Mouse (Mus musculus) stomach, embryonic 14.5 days (tissue): ENCODE measurements around the gene Armc3. TPM values are rescaled to one million over a fixed set of nuclear protein-coding genes. Genes with fewer than 3 reads are reported as not detected.
A peak's percentile ranks its signal among the peaks of the same experiment; 100 is the strongest.

Experiments
- ATAC-seq: fragments of 200-750 bp; cut with Nextera tagmentation; 2 replicates; pipeline ENCODE4 v1.8.0; 2017; ENCODE audit warnings: low read depth, moderate TSS enrichment; ENCODE audit not compliant: insufficient number of reproducible peaks, insufficient read depth, low FRiP score
- H3K27ac ChIP-seq: fragments of 300-500 bp; sonication (generic); 2 replicates; pipeline ENCODE4 v1.5.1; 2014; ENCODE audit warnings: mild to moderate bottlenecking, low read length, moderate library complexity, mixed read lengths
- H3K27me3 ChIP-seq: fragments of 300-500 bp; sonication (generic); 2 replicates; pipeline ENCODE4 v1.6.1; 2014; ENCODE audit warnings: low read length, control low read depth, mixed read lengths; ENCODE audit not compliant: control insufficient read depth, insufficient read depth
- H3K36me3 ChIP-seq: fragments of 300-500 bp; sonication (generic); 2 replicates; pipeline ENCODE4 v1.6.1; 2014; ENCODE audit warnings: mild to moderate bottlenecking, control low read depth, low read length, moderate library complexity, mixed read lengths; ENCODE audit not compliant: control insufficient read depth, insufficient read depth
- H3K4me1 ChIP-seq: fragments of 300-500 bp; sonication (generic); 2 replicates; pipeline ENCODE4 v1.6.1; 2014; ENCODE audit warnings: low read length, control low read depth, mixed read lengths; ENCODE audit not compliant: control insufficient read depth, insufficient read depth
- H3K4me2 ChIP-seq: fragments of 300-500 bp; sonication (generic); replicated peaks from 2 replicates; pipeline ENCODE4 v1.6.1; 2014; ENCODE audit warnings: low read depth, low read length, control low read depth
- H3K4me3 ChIP-seq: fragments of 300-500 bp; sonication (generic); 2 replicates; pipeline ENCODE4 v1.5.1; 2014; ENCODE audit warnings: low read depth, low read length, control low read depth
- H3K9ac ChIP-seq: fragments of 300-500 bp; sonication (generic); replicated peaks from 2 replicates; pipeline ENCODE4 v1.6.1; 2014; ENCODE audit warnings: low read depth, mild to moderate bottlenecking, control low read depth, low read length, moderate library complexity, mixed read lengths
- H3K9me3 ChIP-seq: fragments of 300-500 bp; sonication (generic); 2 replicates; pipeline ENCODE4 v1.6.1; 2016; ENCODE audit warnings: low read depth, low read length, control low read depth; ENCODE audit not compliant: control insufficient read depth
- WGBS: fragments of 180-500 bp; shearing (Covaris S2); extraction: QIAGEN DNeasy Blood & Tissue Kit; methylation state at CpG from one replicate; pipeline ENCODE4 v1.1.7; 2014; 5-methylcytosine and 5-hydroxymethylcytosine counted together
- polyA plus RNA-seq: library from polyadenylated mRNA; unstranded; fragments of >200 nt; fragmentation: Nextera tagmentation; extraction: Ambion mirVana; gene quantifications from 2 replicates; pipeline ENCODE4 v1.2.1, GENCODE M21; 2014

Gene Armc3
- polyA plus RNA-seq: 0.23 and 0.28 TPM in 2 replicates

- Histone ChIP-seq H3K9ac (0 out of 2 replicates have a peak within 1 kb of the TSS, but pooled peaks have one; percentile 25), H3K4me1 (0 out of 2 replicates have a peak, but pooled peaks cover 5% of the 10 kb centered on the region), H3K27ac (no peak within 1 kb of the TSS), H3K27me3 (no peaks in the 10 kb centered on the region), H3K36me3 (no peaks in the 10 kb centered on the region), H3K4me3 (peak within 1 kb of the TSS; percentile 35), H3K9me3 (no peaks in the 10 kb centered on the region), H3K4me2 (peak within 1 kb of the TSS; percentile 54)
- ATAC-seq: peak; percentile 90; the same call in 1 of the 2 replicates
- WGBS: 17% methylated on average over 24 of the region's 24 CpGs
These were observed at the start of gene Armc3 for GRCm38 (mm10) chr2:19198452-19199365. TSS of gene Armc3 (plus strand) at chr2:19199302.

- Histone ChIP-seq H3K4me1 (no peaks in the 10 kb centered on the region), H3K4me2 (no peak overlapping the region), H3K4me3 (no peak overlapping the region), H3K27ac (no peak overlapping the region), H3K9me3 (no peaks in the 10 kb centered on the region), H3K27me3 (no peaks in the 10 kb centered on the region), H3K9ac (no peak overlapping the region), H3K36me3 (no peaks in the 10 kb centered on the region)
- WGBS: 76% methylated on average over 1 of the region's 1 CpGs
- no peak for ATAC-seq
These were observed 46.4 kb upstream of the Armc3 start for GRCm38 (mm10) chr2:19152687-19153086.

DNA sequence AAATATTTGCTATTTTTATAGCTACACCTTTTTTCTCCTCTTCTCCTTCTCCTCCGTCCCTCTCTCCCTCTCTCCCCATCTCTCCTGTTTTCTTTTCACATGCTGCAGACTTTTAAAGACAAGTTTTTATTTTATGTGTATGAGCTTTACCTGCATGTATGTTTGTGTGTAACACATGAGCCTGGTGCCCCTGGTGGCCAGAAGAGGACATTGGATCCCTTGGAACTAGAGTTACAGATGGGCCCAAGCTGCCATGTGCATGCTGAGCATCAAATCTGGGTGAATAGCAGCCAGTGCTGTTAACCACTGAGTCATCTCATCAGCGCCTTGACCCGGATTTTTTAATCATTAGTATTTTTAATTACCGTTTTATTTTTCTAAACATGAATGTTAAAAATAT, 42.9 kb upstream of the Armc3 start:
- Histone ChIP-seq H3K36me3 (no peaks in the 10 kb centered on the region), H3K9ac (no peak overlapping the region), H3K4me3 (no peak overlapping the region), H3K4me1 (no peaks in the 10 kb centered on the region), H3K4me2 (no peak overlapping the region), H3K9me3 (no peaks in the 10 kb centered on the region), H3K27me3 (no peaks in the 10 kb centered on the region), H3K27ac (no peak overlapping the region)
- ATAC-seq: no peak
- WGBS: 83% methylated on average over 4 of the region's 4 CpGs

DNA sequence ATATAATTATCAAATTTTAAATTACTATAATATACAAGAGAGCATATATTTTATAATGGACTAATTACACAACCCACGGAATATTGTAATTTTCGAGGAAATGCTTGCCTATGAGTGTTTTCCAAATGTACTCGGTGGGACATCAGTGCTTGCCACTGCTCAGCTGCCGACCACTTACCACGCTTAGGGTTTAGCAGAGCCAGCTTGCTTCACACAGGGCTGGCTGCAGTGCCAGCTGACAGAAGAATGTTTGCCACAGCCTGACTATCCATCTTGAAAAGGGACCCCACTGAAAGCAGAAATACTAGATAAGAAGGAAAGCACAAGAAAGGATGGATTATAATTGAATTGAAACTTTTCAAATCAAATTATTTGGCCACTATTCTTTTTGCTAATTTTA, 39.6 kb upstream of the Armc3 start:
- Histone ChIP-seq H3K4me2 (no peak overlapping the region), H3K9me3 (no peaks in the 10 kb centered on the region), H3K4me1 (no peaks in the 10 kb centered on the region), H3K9ac (no peak overlapping the region), H3K36me3 (no peaks in the 10 kb centered on the region), H3K27me3 (no peaks in the 10 kb centered on the region), H3K4me3 (no peak overlapping the region), H3K27ac (no peak overlapping the region)
- ATAC-seq: no peak
- 80% methylated on average over 5 of the region's 5 CpGs for WGBS

DNA sequence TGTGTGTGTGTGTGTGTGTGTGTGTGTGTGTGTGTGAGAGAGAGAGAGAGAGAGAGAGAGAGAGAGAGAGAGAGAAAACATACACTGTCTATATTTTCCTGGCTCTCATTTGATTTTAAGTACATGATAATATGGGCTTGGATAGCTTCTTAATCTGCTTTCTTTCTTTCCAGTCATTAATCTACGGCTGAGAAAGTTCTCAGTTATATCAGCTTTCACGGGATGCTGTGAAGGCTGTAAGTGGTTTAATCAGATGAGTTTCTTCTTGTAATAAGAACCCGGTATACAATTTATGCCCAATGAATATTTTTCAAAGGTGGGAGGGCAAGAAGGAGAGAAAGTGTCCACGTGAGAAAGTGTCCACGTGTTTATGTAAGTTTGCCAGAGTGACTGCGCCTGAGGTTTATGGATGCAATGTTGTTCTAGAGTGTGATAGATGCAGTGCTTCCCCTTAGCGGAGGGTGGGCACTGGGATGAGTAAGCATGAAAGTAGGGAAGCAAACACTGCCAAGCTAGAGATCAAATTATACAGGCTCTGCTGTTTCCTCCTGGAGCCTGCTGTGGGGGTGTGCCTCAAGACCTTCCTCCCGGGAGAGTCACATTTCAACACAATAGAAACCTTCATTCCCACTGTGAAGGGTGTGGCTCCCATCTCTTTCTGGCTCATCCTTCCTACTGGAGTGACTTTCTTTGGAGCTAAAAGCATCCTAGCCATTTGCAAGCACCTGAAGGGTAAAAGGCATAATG, 38.6 kb upstream of the Armc3 start:
- Histone ChIP-seq H3K9me3 (no peaks in the 10 kb centered on the region), H3K27ac (no peak overlapping the region), H3K4me1 (no peaks in the 10 kb centered on the region), H3K4me3 (no peak overlapping the region), H3K27me3 (no peaks in the 10 kb centered on the region), H3K9ac (no peak overlapping the region), H3K4me2 (no peak overlapping the region), H3K36me3 (no peaks in the 10 kb centered on the region)
- 17% methylated on average over 8 of the region's 8 CpGs for WGBS
- no peak for ATAC-seq

- WGBS: 89% methylated on average over 1 of the region's 1 CpGs
- Histone ChIP-seq H3K9ac (no peak overlapping the region), H3K9me3 (no peaks in the 10 kb centered on the region), H3K4me3 (no peak overlapping the region), H3K27me3 (no peaks in the 10 kb centered on the region), H3K27ac (no peak overlapping the region), H3K36me3 (no peaks in the 10 kb centered on the region), H3K4me2 (no peak overlapping the region), H3K4me1 (no peaks in the 10 kb centered on the region)
- ATAC-seq: no peak
These were observed 34.9 kb upstream of the Armc3 start for GRCm38 (mm10) chr2:19164234-19164633.

DNA sequence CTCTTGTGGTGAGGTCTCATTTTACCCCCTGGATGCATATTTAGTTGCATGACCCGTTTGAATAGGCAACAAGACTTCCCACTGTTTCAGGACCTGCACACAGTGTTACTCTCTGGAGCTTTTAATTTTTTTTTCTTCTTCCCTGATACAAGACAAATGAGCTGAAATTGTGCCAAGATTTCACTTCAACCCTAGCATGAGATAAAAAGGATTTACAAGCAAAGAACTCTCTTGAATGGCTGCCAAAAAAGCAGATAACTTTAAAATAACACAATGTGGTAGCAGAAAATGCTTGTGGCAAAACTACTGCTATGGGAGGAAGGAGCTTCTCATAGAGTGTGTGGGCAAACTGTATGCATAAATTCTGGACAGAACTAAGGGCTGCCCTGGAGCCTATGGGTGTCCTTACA, 22.3 kb upstream of the Armc3 start:
- Histone ChIP-seq H3K9me3 (no peaks in the 10 kb centered on the region), H3K9ac (no peak overlapping the region), H3K4me1 (peaks cover 2% of the 10 kb centered on the region; the same call in 1 of the 2 replicates), H3K27ac (no peak overlapping the region), H3K36me3 (no peaks in the 10 kb centered on the region), H3K27me3 (no peaks in the 10 kb centered on the region), H3K4me3 (no peak overlapping the region), H3K4me2 (no peak overlapping the region)
- WGBS: 13% methylated on average over 1 of the region's 1 CpGs
- ATAC-seq: no peak

DNA sequence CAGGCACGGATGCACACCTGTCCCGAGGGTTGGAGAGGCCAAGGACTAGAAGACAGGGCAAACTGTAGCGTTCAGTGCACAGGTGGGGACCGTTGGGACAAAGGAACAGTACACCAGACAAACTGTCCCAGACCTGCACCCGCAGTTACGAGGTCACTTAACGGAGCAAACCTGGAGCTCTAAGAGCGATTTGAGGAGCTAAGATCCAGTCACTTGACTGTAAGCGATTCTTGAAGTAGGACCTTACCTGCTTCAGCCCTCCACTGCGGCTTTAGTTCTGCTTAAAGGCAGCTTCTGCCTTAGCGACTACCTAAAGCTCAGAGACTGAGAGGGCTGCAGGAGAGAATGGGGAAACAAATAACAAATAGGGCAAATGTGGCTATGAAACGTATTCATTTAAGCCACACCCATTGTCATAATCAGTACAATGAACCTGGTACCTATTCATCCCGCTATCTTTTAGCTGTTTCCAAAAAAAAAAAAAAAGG, 308 bp downstream of the Armc3 start:
- H3K4me1 ChIP-seq: 0 out of 2 replicates have a peak, but pooled peaks cover 5% of the 10 kb centered on the region

More for the DNA sequence above, 308 bp downstream of the Armc3 start:
- Histone ChIP-seq H3K36me3 (no peaks in the 10 kb centered on the region), H3K27ac (no peak overlapping the region), H3K9ac (no peak overlapping the region), H3K9me3 (no peaks in the 10 kb centered on the region), H3K4me2 (peak overlapping the region; percentile 54), H3K27me3 (no peaks in the 10 kb centered on the region), H3K4me3 (peak overlapping the region; percentile 35)
- WGBS: 25% methylated on average over 13 of the region's 13 CpGs
- no peak for ATAC-seq
